Mouse (Mus musculus) small intestine, adult 2 months (tissue): ENCODE data around the gene Cd38.

ENCODE experiments used
- CTCF ChIP-seq: fragments of 200-500 bp; IDR thresholded peaks from 2 replicates; pipeline ENCODE4 v1.5.1; 2012; ENCODE audit warnings: low read depth, mild to moderate bottlenecking, control low read depth, inconsistent platforms, low read length, moderate library complexity, mixed read lengths; ENCODE audit not compliant: insufficient replicate concordance, insufficient read length; ENCODE audit errors: extremely low read depth
- POLR2A ChIP-seq: fragments of 200-500 bp; IDR thresholded peaks from 2 replicates; pipeline ENCODE4 v1.6.1; 2012; ENCODE audit warnings: low read depth, mild to moderate bottlenecking, control low read depth, inconsistent platforms, low read length, moderate library complexity

DNA sequence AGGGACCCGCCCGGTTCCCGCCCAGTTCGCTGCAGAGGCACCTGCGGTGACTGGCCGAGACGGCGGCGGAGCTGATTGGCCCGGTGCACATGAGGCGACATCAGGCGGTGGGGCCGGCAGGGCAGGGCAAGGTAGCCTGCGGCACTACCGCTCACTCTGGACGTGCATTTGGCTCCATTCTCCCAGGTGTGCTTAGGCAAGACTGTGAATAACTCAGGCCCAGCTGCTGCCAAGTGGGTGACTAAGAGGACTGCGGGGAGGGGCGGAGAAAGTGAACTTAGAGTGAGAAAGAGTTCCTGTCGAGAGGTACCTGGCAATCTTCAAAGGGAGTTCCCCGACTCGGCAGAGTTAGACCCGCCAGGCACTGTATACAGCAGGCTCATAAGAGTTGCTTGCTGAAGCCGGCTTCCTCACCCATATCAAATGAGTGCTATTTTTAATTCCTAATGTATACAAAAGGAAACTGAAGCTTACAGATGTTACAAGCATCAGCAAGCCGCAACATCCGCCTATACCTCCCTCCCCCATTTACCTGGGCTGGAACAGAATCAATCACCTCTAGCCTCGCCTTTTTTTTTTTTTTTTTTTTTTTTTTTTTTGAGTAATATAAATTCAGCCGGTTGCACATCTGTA lies 79.9 kb downstream of the Cd38 start:
- TF ChIP-seq POLR2A: peak; percentile 81
- no peak; the same call in 1 of the 2 replicates for TF ChIP-seq CTCF
